Mouse (Mus musculus) lung, adult 2 months (tissue): Measurements from ENCODE around the gene Hspb7.

Experiments
- CTCF ChIP-seq: fragments of 200-500 bp; IDR thresholded peaks from 2 replicates; pipeline ENCODE4 v1.5.1; 2011; ENCODE audit warnings: mild to moderate bottlenecking, low read length, control low read depth; ENCODE audit not compliant: insufficient read depth
- POLR2A ChIP-seq: fragments of 200-500 bp; IDR thresholded peaks from 2 replicates; pipeline ENCODE4 v1.6.1; 2011; ENCODE audit warnings: low read depth, mild to moderate bottlenecking, control low read depth, low read length, borderline replicate concordance; ENCODE audit errors: extremely low read depth

DNA sequence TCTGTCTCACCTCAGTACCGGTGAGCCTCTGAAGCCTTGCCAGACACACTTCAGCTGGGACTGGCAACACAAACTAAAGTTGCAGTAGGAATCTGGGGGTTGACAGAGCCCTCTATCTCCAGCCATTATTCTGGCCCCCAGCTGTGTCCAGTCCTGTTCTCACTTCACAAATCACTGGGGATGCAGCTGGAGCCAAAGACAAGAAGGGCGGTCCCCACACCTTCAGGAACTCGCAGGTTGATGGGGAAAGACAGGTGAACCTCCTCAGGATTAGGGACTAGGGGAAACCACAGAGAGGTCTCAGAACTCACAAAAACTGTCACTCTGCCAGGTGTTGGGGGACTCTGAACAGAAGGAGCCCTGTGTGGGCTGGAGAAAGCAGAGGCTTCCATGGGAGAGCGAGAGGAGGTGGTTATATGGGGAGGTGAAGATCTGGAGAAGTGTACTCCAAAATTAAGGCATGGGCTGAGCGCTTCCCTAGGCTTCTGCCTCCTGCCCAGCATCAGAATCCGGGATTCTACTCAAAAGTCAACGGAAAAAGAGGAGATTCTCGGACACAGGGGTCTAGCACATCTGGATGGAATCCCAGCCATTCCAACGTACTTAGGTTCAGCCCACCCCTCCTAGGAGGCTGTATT lies at the start of gene Hspb7:
- TF ChIP-seq CTCF = no peak
- no peak for TF ChIP-seq POLR2A
